Mouse (Mus musculus) stomach, postnatal 0 days (tissue): Measurements from ENCODE around the gene Sestd1. TPM values are rescaled to one million over a fixed set of nuclear protein-coding genes. Genes with fewer than 3 reads are reported as not detected.
A peak's percentile ranks its signal among the peaks of the same experiment; 100 is the strongest.

Experiments
- ATAC-seq: fragments of 200-750 bp; cut with Nextera tagmentation; 2 replicates; pipeline ENCODE4 v1.8.0; 2017; ENCODE audit not compliant: low FRiP score, low TSS enrichment
- DNase-seq: peaks from one replicate; pipeline ENCODE4 v3.0.0-alpha.2; 2016; ENCODE audit warnings: low spot score
- H3K27ac ChIP-seq: fragments of 300-500 bp; sonication (generic); replicated peaks from 2 replicates; pipeline ENCODE4 v1.5.1; 2014; ENCODE audit warnings: mild to moderate bottlenecking, control low read depth
- H3K27me3 ChIP-seq: fragments of 300-500 bp; sonication (generic); 2 replicates; pipeline ENCODE4 v1.6.1; 2014; ENCODE audit warnings: low read length; ENCODE audit not compliant: control insufficient read depth, insufficient read depth
- H3K36me3 ChIP-seq: fragments of 300-500 bp; sonication (generic); 2 replicates; pipeline ENCODE4 v1.6.1; 2014; ENCODE audit warnings: low read length, mixed read lengths; ENCODE audit not compliant: control insufficient read depth, insufficient read depth
- H3K4me1 ChIP-seq: fragments of 300-500 bp; sonication (generic); replicated peaks from 2 replicates; pipeline ENCODE4 v1.6.1; 2014; ENCODE audit warnings: antibody characterized with exemption; ENCODE audit not compliant: control insufficient read depth, insufficient read depth
- H3K4me2 ChIP-seq: fragments of 300-500 bp; sonication (generic); replicated peaks from 2 replicates; pipeline ENCODE4 v1.6.1; 2014; ENCODE audit warnings: low read depth, mild to moderate bottlenecking, control low read depth, moderate library complexity
- H3K4me3 ChIP-seq: fragments of 300-500 bp; sonication (generic); 2 replicates; pipeline ENCODE4 v1.5.1; 2014; ENCODE audit warnings: low read depth, low read length, control low read depth
- H3K9ac ChIP-seq: fragments of 300-500 bp; sonication (generic); 2 replicates; pipeline ENCODE4 v1.6.1; 2014; ENCODE audit warnings: mild to moderate bottlenecking, low read length, control low read depth, mixed read lengths
- H3K9me3 ChIP-seq: fragments of 300-500 bp; sonication (generic); 2 replicates; pipeline ENCODE4 v1.6.1; 2016; ENCODE audit warnings: low read length; ENCODE audit not compliant: control insufficient read depth
- CTCF ChIP-seq: IDR thresholded peaks from 2 replicates; pipeline ENCODE4 v1.5.1; 2016; ENCODE audit warnings: antibody characterized with exemption, low read depth, mild to moderate bottlenecking, moderate library complexity
- EP300 ChIP-seq: optimal IDR thresholded peaks from 2 replicates; pipeline ENCODE3; 2016; ENCODE audit warnings: antibody characterized with exemption
- WGBS: fragments of 180-500 bp; shearing (Covaris S2); extraction: QIAGEN DNeasy Blood & Tissue Kit; methylation state at CpG from one replicate; pipeline ENCODE4 v1.1.7; 2014; 5-methylcytosine and 5-hydroxymethylcytosine counted together
- polyA plus RNA-seq: library from polyadenylated mRNA; unstranded; fragments of >200 nt; fragmentation: Nextera tagmentation; extraction: Ambion mirVana; gene quantifications from 2 replicates; pipeline ENCODE4 v1.2.1, GENCODE M21; 2015

Gene Sestd1
- polyA plus RNA-seq, 1 experiment from 2014 or later: 7.5 TPM

GRCm38 (mm10) chr2:77275851-77276250 is 4.5 kb downstream of the Sestd1 start:
- Histone ChIP-seq H3K9ac (no peak overlapping the region), H3K4me3 (no peak overlapping the region), H3K9me3 (no peaks in the 10 kb centered on the region), H3K27ac (no peak overlapping the region), H3K27me3 (no peaks in the 10 kb centered on the region), H3K4me2 (no peak overlapping the region), H3K4me1 (no peaks in the 10 kb centered on the region), H3K36me3 (no peaks in the 10 kb centered on the region)
- no peak for DNase-seq
- no peak for TF ChIP-seq EP300
- TF ChIP-seq CTCF: no peak
- no peak for ATAC-seq
- 72% methylated on average over 5 of the region's 5 CpGs for WGBS

- H3K27me3 ChIP-seq: no peaks in the 10 kb centered on the region
- H3K36me3 ChIP-seq: no peaks in the 10 kb centered on the region
- no peaks in the 10 kb centered on the region for H3K9me3 ChIP-seq
- H3K27ac ChIP-seq: no peak overlapping the region
- 68% methylated on average over 9 of the region's 9 CpGs for WGBS
- ATAC-seq (no peak), DNase-seq (no peak)
- TF ChIP-seq CTCF: no peak
- TF ChIP-seq EP300: no peak
- no peaks in the 10 kb centered on the region for H3K4me1 ChIP-seq
- H3K9ac ChIP-seq: no peak overlapping the region
- no peak overlapping the region for H3K4me3 ChIP-seq
- H3K4me2 ChIP-seq: no peak overlapping the region
Measured at GRCm38 (mm10) chr2:77274976-77275641, 5.3 kb downstream of the Sestd1 start.

- 79% methylated on average over 2 of the region's 2 CpGs for WGBS
- no peak overlapping the region for H3K4me3 ChIP-seq
Measured at GRCm38 (mm10) chr2:77272953-77273352, 7.4 kb downstream of the Sestd1 start.

GRCm38 (mm10) chr2:77270781-77271180 is 9.6 kb downstream of the Sestd1 start:
- no peak for DNase-seq
- TF ChIP-seq EP300 (no peak), CTCF (no peak)
- WGBS: 75% methylated on average over 7 of the region's 7 CpGs

More at GRCm38 (mm10) chr2:77272953-77273352, 7.4 kb downstream of the Sestd1 start:
- Histone ChIP-seq H3K27ac (no peak overlapping the region), H3K9ac (no peak overlapping the region), H3K4me2 (no peak overlapping the region), H3K36me3 (no peaks in the 10 kb centered on the region), H3K27me3 (no peaks in the 10 kb centered on the region), H3K4me1 (peaks cover 6% of the 10 kb centered on the region), H3K9me3 (no peaks in the 10 kb centered on the region)
- no peak for TF ChIP-seq EP300
- no peak for TF ChIP-seq CTCF
- ATAC-seq (no peak), DNase-seq (no peak)

GRCm38 (mm10) chr2:77270136-77270535 is 10.3 kb downstream of the Sestd1 start:
- Histone ChIP-seq H3K27ac (no peak overlapping the region), H3K4me2 (no peak overlapping the region), H3K9me3 (no peaks in the 10 kb centered on the region), H3K4me1 (peaks cover 6% of the 10 kb centered on the region), H3K9ac (no peak overlapping the region), H3K36me3 (no peaks in the 10 kb centered on the region), H3K4me3 (no peak overlapping the region), H3K27me3 (no peaks in the 10 kb centered on the region)
- ATAC-seq (no peak), DNase-seq (no peak)
- TF ChIP-seq CTCF: no peak
- no peak for TF ChIP-seq EP300
- 48% methylated on average over 1 of the region's 1 CpGs for WGBS

More at GRCm38 (mm10) chr2:77270781-77271180, 9.6 kb downstream of the Sestd1 start:
- Histone ChIP-seq H3K4me1 (peaks cover 6% of the 10 kb centered on the region), H3K27me3 (no peaks in the 10 kb centered on the region), H3K9me3 (no peaks in the 10 kb centered on the region), H3K36me3 (no peaks in the 10 kb centered on the region), H3K4me3 (no peak overlapping the region), H3K27ac (no peak overlapping the region), H3K9ac (no peak overlapping the region), H3K4me2 (no peak overlapping the region)
- no peak for ATAC-seq

- Histone ChIP-seq H3K9ac (peak overlapping the region; percentile 19; the same call in 1 of the 2 replicates), H3K4me2 (no peak overlapping the region), H3K4me1 (peaks cover 6% of the 10 kb centered on the region), H3K4me3 (no peak overlapping the region), H3K27ac (peak overlapping the region; percentile 69; the same call in 1 of the 2 replicates), H3K36me3 (no peaks in the 10 kb centered on the region), H3K9me3 (no peaks in the 10 kb centered on the region), H3K27me3 (no peaks in the 10 kb centered on the region)
- TF ChIP-seq CTCF (no peak), EP300 (no peak)
- 52% methylated on average over 5 of the region's 5 CpGs for WGBS
- no peak for DNase-seq
- ATAC-seq: peak; percentile 84
Measured at GRCm38 (mm10) chr2:77268612-77269239, 11.7 kb downstream of the Sestd1 start.
